Mouse (Mus musculus): ENCODE data around the gene Csrnp1. TPM values are rescaled to one million over a fixed set of nuclear protein-coding genes. Genes with fewer than 3 reads are reported as not detected.
A peak's percentile ranks its signal among the peaks of the same experiment; 100 is the strongest.

Csrnp1 gene
- polyA plus RNA-seq, 2 experiments: 0.38 to 2.2 TPM

- H3K4me1 ChIP-seq (replicated peaks; ENCODE audit: control insufficient read depth in 2 of 2, insufficient read depth in 2 of 2, low read length in 1 of 2): peaks cover 0 to 34% of the 10 kb centered on the region in 2 experiments; a peak in 3 of 4 replicates
Measured at GRCm38 (mm10) chr9:119982241-119982811, 2.1 kb downstream of the Csrnp1 start.

GRCm38 (mm10) chr9:119981183-119982179 lies 3.0 kb downstream of the Csrnp1 start:
- peaks cover 0 to 40% of the 10 kb centered on the region in 2 experiments; a peak in 3 of 4 replicates for H3K4me1 ChIP-seq (replicated peaks; ENCODE audit: control insufficient read depth in 2 of 2, insufficient read depth in 2 of 2, low read length in 1 of 2)
- WGBS (ENCODE audit: insufficient replicate concordance): 4% methylated on average over 16 of the region's 16 CpGs

More at GRCm38 (mm10) chr9:119982241-119982811, 2.1 kb downstream of the Csrnp1 start:
- no peak for DNase-seq (ENCODE audit: low read depth in 3 of 3, low spot score in 3 of 3)
- H3K4me3 ChIP-seq (ENCODE audit: insufficient read depth in 1 of 2, low read depth in 2 of 2, low read length in 2 of 2): peak overlapping the region; percentile 49 to 56
- peak overlapping the region; percentile 63 for H3K4me2 ChIP-seq (ENCODE audit: low read depth)
- H3K9me3 ChIP-seq (ENCODE audit: control insufficient read depth, low read length): no peaks in the 10 kb centered on the region
- H3K9ac ChIP-seq (replicated peaks): no peak overlapping the region
- peak; percentile 53 for TF ChIP-seq CTCF (IDR thresholded peaks at IDR 0.05; ENCODE audit: low read depth)
- no peak for TF ChIP-seq EP300 (IDR thresholded peaks at IDR 0.05; ENCODE audit: low read depth)
- H3K36me3 ChIP-seq (replicated peaks; ENCODE audit: control insufficient read depth, insufficient read depth, low read depth): no peaks in the 10 kb centered on the region
- H3K27ac ChIP-seq: no peak overlapping the region
- H3K27me3 ChIP-seq (ENCODE audit: control insufficient read depth, insufficient read depth, low read length): peaks cover 15% of the 10 kb centered on the region
- ATAC-seq (ENCODE audit: insufficient read depth): peak; percentile 9; the same call in 1 of the 2 replicates
- 1% methylated on average over 11 of the region's 11 CpGs for WGBS (ENCODE audit: insufficient replicate concordance)

GRCm38 (mm10) chr9:119980770-119981182 lies 3.7 kb downstream of the Csrnp1 start:
- H3K9ac ChIP-seq (replicated peaks): no peak overlapping the region
- peak overlapping the region; percentile 63 for H3K4me2 ChIP-seq (ENCODE audit: low read depth)
- DNase-seq (ENCODE audit: low read depth in 3 of 3, low spot score in 3 of 3) (no peak), ATAC-seq (ENCODE audit: insufficient read depth) (no peak)
- H3K27ac ChIP-seq: no peak overlapping the region; the same call in 1 of the 2 replicates
- 5% methylated on average over 4 of the region's 4 CpGs for WGBS (ENCODE audit: insufficient replicate concordance)
- no peaks in the 10 kb centered on the region for H3K36me3 ChIP-seq (replicated peaks; ENCODE audit: control insufficient read depth, insufficient read depth, low read depth)
- peaks cover 0 to 40% of the 10 kb centered on the region in 2 experiments; a peak in 3 of 4 replicates for H3K4me1 ChIP-seq (replicated peaks; ENCODE audit: control insufficient read depth in 2 of 2, insufficient read depth in 2 of 2, low read length in 1 of 2)
- no peak overlapping the region; a peak in 1 of 4 replicates for H3K4me3 ChIP-seq (ENCODE audit: insufficient read depth in 1 of 2, low read depth in 2 of 2, low read length in 2 of 2)
- no peaks in the 10 kb centered on the region for H3K9me3 ChIP-seq (ENCODE audit: control insufficient read depth, low read length)
- no peak for TF ChIP-seq CTCF (IDR thresholded peaks at IDR 0.05; ENCODE audit: low read depth)
- no peak for TF ChIP-seq EP300 (IDR thresholded peaks at IDR 0.05; ENCODE audit: low read depth)
- peaks cover 15% of the 10 kb centered on the region for H3K27me3 ChIP-seq (ENCODE audit: control insufficient read depth, insufficient read depth, low read length)

More at GRCm38 (mm10) chr9:119981183-119982179, 3.0 kb downstream of the Csrnp1 start:
- Histone ChIP-seq H3K4me3 (ENCODE audit: insufficient read depth in 1 of 2, low read depth in 2 of 2, low read length in 2 of 2) (peak overlapping the region; percentile 39 to 44), H3K4me2 (ENCODE audit: low read depth) (peak overlapping the region; percentile 63), H3K9ac (replicated peaks) (no peak overlapping the region), H3K27me3 (ENCODE audit: control insufficient read depth, insufficient read depth, low read length) (peaks cover 15% of the 10 kb centered on the region), H3K27ac (peak overlapping the region; percentile 46), H3K36me3 (replicated peaks; ENCODE audit: control insufficient read depth, insufficient read depth, low read depth) (no peaks in the 10 kb centered on the region), H3K9me3 (ENCODE audit: control insufficient read depth, low read length) (no peaks in the 10 kb centered on the region)
- TF ChIP-seq CTCF (IDR thresholded peaks at IDR 0.05; ENCODE audit: low read depth) (no peak), EP300 (IDR thresholded peaks at IDR 0.05; ENCODE audit: low read depth) (no peak)
- ATAC-seq (ENCODE audit: insufficient read depth) (peak; percentile 24), DNase-seq (ENCODE audit: low read depth in 3 of 3, low spot score in 3 of 3) (no peak)

GRCm38 (mm10) chr9:119979749-119980148 lies 4.7 kb downstream of the Csrnp1 start:
- Histone ChIP-seq H3K4me3 (ENCODE audit: insufficient read depth in 1 of 2, low read depth in 2 of 2, low read length in 2 of 2) (no peak overlapping the region), H3K9ac (replicated peaks) (no peak overlapping the region), H3K4me2 (ENCODE audit: low read depth) (no peak overlapping the region), H3K27ac (no peak overlapping the region), H3K27me3 (ENCODE audit: control insufficient read depth, insufficient read depth, low read length) (peaks cover 15% of the 10 kb centered on the region), H3K4me1 (replicated peaks; ENCODE audit: control insufficient read depth in 2 of 2, insufficient read depth in 2 of 2, low read length in 1 of 2) (peaks cover 0 to 40% of the 10 kb centered on the region in 2 experiments; a peak in 3 of 4 replicates), H3K36me3 (replicated peaks; ENCODE audit: control insufficient read depth, insufficient read depth, low read depth) (no peaks in the 10 kb centered on the region), H3K9me3 (ENCODE audit: control insufficient read depth, low read length) (no peaks in the 10 kb centered on the region)
- WGBS (ENCODE audit: insufficient replicate concordance): 36% methylated on average over 2 of the region's 2 CpGs
- no peak for DNase-seq (ENCODE audit: low read depth in 3 of 3, low spot score in 3 of 3)
- TF ChIP-seq CTCF (IDR thresholded peaks at IDR 0.05; ENCODE audit: low read depth) (no peak), EP300 (IDR thresholded peaks at IDR 0.05; ENCODE audit: low read depth) (no peak)
- no peak for ATAC-seq (ENCODE audit: insufficient read depth)

All from liver, embryonic 14.5 days (tissue).